Mouse (Mus musculus): ENCODE results near the gene Tbc1d22b.

DNA sequence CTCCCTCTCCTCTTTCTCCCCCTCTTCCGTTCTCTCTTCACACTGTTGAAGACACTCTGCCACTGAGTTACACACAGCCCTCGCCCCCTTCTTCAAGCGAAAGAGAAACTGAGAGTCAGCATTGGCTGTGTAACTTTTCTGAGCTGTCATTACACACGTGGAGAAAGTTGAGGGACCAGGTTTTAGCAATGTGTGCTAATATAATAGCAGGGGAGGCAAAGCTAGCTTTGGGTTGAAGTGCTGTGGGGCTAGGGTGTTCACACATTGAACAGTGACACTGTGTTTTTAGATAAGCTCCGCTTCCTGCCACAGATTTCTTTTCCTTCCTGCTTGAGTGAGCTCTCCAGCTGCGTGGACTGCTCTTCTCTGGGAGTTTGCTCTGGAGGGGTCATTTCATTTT, 1.4 kb downstream of the Tbc1d22b start:
- TF ChIP-seq MAX (IDR thresholded peaks at IDR 0.05; ENCODE audit: low read depth) (no peak), POLR2A (IDR thresholded peaks at IDR 0.05; ENCODE audit: insufficient read length, low read depth) (no peak), USF1 (IDR thresholded peaks at IDR 0.05; ENCODE audit: low read depth) (no peak), POLR2AphosphoS2 (IDR thresholded peaks at IDR 0.05; ENCODE audit: insufficient read length, low read depth) (no peak), CEBPB (IDR thresholded peaks at IDR 0.05; ENCODE audit: insufficient read depth, poor library complexity, severe bottlenecking) (no peak)
